Mouse (Mus musculus) liver, embryonic 11.5 days (tissue): ENCODE results near the gene Col12a1. TPM values are rescaled to one million over a fixed set of nuclear protein-coding genes. Genes with fewer than 3 reads are reported as not detected.

Experiments
- ATAC-seq: fragments of 200-750 bp; cut with Nextera tagmentation; replicated peaks from 2 replicates; pipeline ENCODE4 v1.8.0; 2017; ENCODE audit warnings: moderate number of reproducible peaks, mild to moderate bottlenecking, moderate TSS enrichment, moderate library complexity; ENCODE audit not compliant: low FRiP score
- DNase-seq: peaks from one replicate; pipeline ENCODE4 v3.0.0-alpha.2; 2017; ENCODE audit warnings: low spot score
- H3K27ac ChIP-seq: fragments of 300-500 bp; sonication (generic); 2 replicates; pipeline ENCODE4 v1.5.1; 2014; ENCODE audit warnings: mild to moderate bottlenecking, low read depth, low read length, control low read depth
- H3K27me3 ChIP-seq: fragments of 300-500 bp; sonication (generic); replicated peaks from 2 replicates; pipeline ENCODE4 v1.6.1; 2014; ENCODE audit warnings: low read length, mixed read lengths; ENCODE audit not compliant: control insufficient read depth, insufficient read depth
- H3K36me3 ChIP-seq: fragments of 300-500 bp; sonication (generic); 2 replicates; pipeline ENCODE4 v1.6.1; 2014; ENCODE audit warnings: mild to moderate bottlenecking, low read length, moderate library complexity, mixed read lengths; ENCODE audit not compliant: control insufficient read depth, insufficient read depth
- H3K4me1 ChIP-seq: fragments of 300-500 bp; sonication (generic); replicated peaks from 2 replicates; pipeline ENCODE4 v1.6.1; 2014; ENCODE audit warnings: low read length, mixed read lengths; ENCODE audit not compliant: control insufficient read depth, insufficient read depth
- H3K4me2 ChIP-seq: fragments of 300-500 bp; sonication (generic); 2 replicates; pipeline ENCODE4 v1.6.1; 2014; ENCODE audit warnings: mild to moderate bottlenecking, control low read depth, moderate library complexity
- H3K4me3 ChIP-seq: fragments of 300-500 bp; sonication (generic); 2 replicates; pipeline ENCODE4 v1.5.1; 2014; ENCODE audit warnings: low read depth, low read length, control low read depth
- H3K9ac ChIP-seq: fragments of 300-500 bp; sonication (generic); 2 replicates; pipeline ENCODE4 v1.6.1; 2014; ENCODE audit warnings: low read depth, low read length, control low read depth
- H3K9me3 ChIP-seq: fragments of 300-500 bp; sonication (generic); 2 replicates; pipeline ENCODE4 v1.6.1; 2016; ENCODE audit warnings: low read length, inconsistent platforms, mixed read lengths; ENCODE audit not compliant: control insufficient read depth
- WGBS: fragments of 180-500 bp; shearing (Covaris S2); extraction: QIAGEN DNeasy Blood & Tissue Kit; methylation state at CpG from one replicate; pipeline ENCODE4 v1.1.7; 2014; 5-methylcytosine and 5-hydroxymethylcytosine counted together
- polyA plus RNA-seq: library from polyadenylated mRNA; unstranded; fragments of >200 nt; fragmentation: Nextera tagmentation; extraction: Ambion mirVana; gene quantifications from 2 replicates; pipeline ENCODE4 v1.2.1, GENCODE M21; 2014

The Col12a1 gene
- polyA plus RNA-seq, 1 experiment from 2014 or later = 4.2 TPM

GRCm38 (mm10) chr9:79750709-79751108 lies 32.1 kb upstream of the Col12a1 start:
- no peaks in the 10 kb centered on the region for H3K9me3 ChIP-seq
- H3K9ac ChIP-seq = no peak overlapping the region
- peaks cover 11% of the 10 kb centered on the region for H3K36me3 ChIP-seq
- no peaks in the 10 kb centered on the region for H3K4me1 ChIP-seq
- H3K4me2 ChIP-seq = no peak overlapping the region
- WGBS = 70% methylated on average over 7 of the region's 7 CpGs
- DNase-seq (no peak), ATAC-seq (no peak)
- no peaks in the 10 kb centered on the region for H3K27me3 ChIP-seq
- no peak overlapping the region for H3K27ac ChIP-seq
- no peak overlapping the region for H3K4me3 ChIP-seq

GRCm38 (mm10) chr9:79745036-79745435 lies 26.4 kb upstream of the Col12a1 start:
- ATAC-seq (no peak), DNase-seq (no peak)
- Histone ChIP-seq H3K4me3 (no peak overlapping the region), H3K4me1 (no peaks in the 10 kb centered on the region), H3K9me3 (no peaks in the 10 kb centered on the region), H3K27ac (no peak overlapping the region), H3K9ac (no peak overlapping the region), H3K36me3 (no peaks in the 10 kb centered on the region), H3K27me3 (no peaks in the 10 kb centered on the region), H3K4me2 (no peak overlapping the region)
- WGBS = 69% methylated on average over 4 of the region's 4 CpGs

- H3K27ac ChIP-seq = no peak overlapping the region
- DNase-seq (no peak), ATAC-seq (no peak)
- no peaks in the 10 kb centered on the region for H3K27me3 ChIP-seq
- WGBS = 85% methylated on average over 6 of the region's 6 CpGs
- H3K9ac ChIP-seq = no peak overlapping the region
- no peak overlapping the region for H3K4me3 ChIP-seq
- H3K9me3 ChIP-seq = no peaks in the 10 kb centered on the region
- H3K4me2 ChIP-seq = no peak overlapping the region
- H3K36me3 ChIP-seq = no peaks in the 10 kb centered on the region
- H3K4me1 ChIP-seq = no peaks in the 10 kb centered on the region
Measured at GRCm38 (mm10) chr9:79735608-79736007, 17.0 kb upstream of the Col12a1 start.

- DNase-seq (no peak), ATAC-seq (no peak)
- H3K4me3 ChIP-seq = no peak overlapping the region
- 77% methylated on average over 5 of the region's 5 CpGs for WGBS
- H3K9ac ChIP-seq = no peak overlapping the region
- no peak overlapping the region for H3K27ac ChIP-seq
- H3K4me1 ChIP-seq = no peaks in the 10 kb centered on the region
- H3K4me2 ChIP-seq = no peak overlapping the region
- H3K9me3 ChIP-seq = no peaks in the 10 kb centered on the region
- H3K36me3 ChIP-seq = no peaks in the 10 kb centered on the region
- H3K27me3 ChIP-seq = no peaks in the 10 kb centered on the region
Measured at GRCm38 (mm10) chr9:79730301-79730700, 11.7 kb upstream of the Col12a1 start.

- DNase-seq = no peak
- ATAC-seq = no peak
- Histone ChIP-seq H3K9ac (no peak overlapping the region), H3K36me3 (no peaks in the 10 kb centered on the region), H3K27ac (no peak overlapping the region), H3K4me3 (no peak overlapping the region), H3K9me3 (no peaks in the 10 kb centered on the region), H3K4me2 (no peak overlapping the region), H3K27me3 (peaks cover 29% of the 10 kb centered on the region), H3K4me1 (0 out of 2 replicates have a peak, but pooled peaks cover 2% of the 10 kb centered on the region)
- 30% methylated on average over 5 of the region's 5 CpGs for WGBS
Measured at GRCm38 (mm10) chr9:79723090-79723489, 4.5 kb upstream of the Col12a1 start.

GRCm38 (mm10) chr9:79721056-79721455 lies 2.4 kb upstream of the Col12a1 start:
- no peak overlapping the region for H3K4me2 ChIP-seq
- no peak overlapping the region for H3K9ac ChIP-seq
- no peaks in the 10 kb centered on the region for H3K36me3 ChIP-seq
- DNase-seq (no peak), ATAC-seq (no peak)
- 10% methylated on average over 9 of the region's 9 CpGs for WGBS
- H3K27ac ChIP-seq = no peak overlapping the region
- H3K4me3 ChIP-seq = no peak overlapping the region
- peaks cover 39% of the 10 kb centered on the region for H3K27me3 ChIP-seq
- 0 out of 2 replicates have a peak, but pooled peaks cover 4% of the 10 kb centered on the region for H3K4me1 ChIP-seq
- no peaks in the 10 kb centered on the region for H3K9me3 ChIP-seq

DNA sequence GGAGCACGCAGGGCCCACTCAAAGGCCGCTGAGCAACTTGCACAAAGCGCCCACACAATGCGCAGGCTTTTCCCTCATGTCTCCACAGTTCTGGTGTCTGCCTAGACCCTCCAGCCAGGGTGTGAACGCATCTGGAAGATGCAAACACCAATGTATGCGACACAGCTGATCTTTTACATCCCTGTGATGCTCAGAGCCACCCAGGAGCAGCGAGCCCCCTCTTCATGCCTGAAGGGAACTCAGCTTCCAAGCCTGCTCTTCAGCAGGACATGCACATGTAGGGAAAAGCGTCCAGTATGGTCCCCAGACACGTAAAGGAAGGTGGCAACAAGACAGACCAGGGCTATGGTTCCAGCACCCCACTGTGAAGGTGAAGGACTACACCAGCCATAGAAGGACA lies 1.5 kb upstream of the Col12a1 start:
- no peak overlapping the region for H3K4me3 ChIP-seq
- no peak overlapping the region for H3K4me2 ChIP-seq
- no peak overlapping the region for H3K9ac ChIP-seq
- no peaks in the 10 kb centered on the region for H3K9me3 ChIP-seq
- 28% methylated on average over 9 of the region's 9 CpGs for WGBS
- no peaks in the 10 kb centered on the region for H3K36me3 ChIP-seq
- no peak overlapping the region for H3K27ac ChIP-seq
- H3K4me1 ChIP-seq = 0 out of 2 replicates have a peak, but pooled peaks cover 4% of the 10 kb centered on the region
- H3K27me3 ChIP-seq = peaks cover 39% of the 10 kb centered on the region
- ATAC-seq = no peak
- no peak for DNase-seq

- H3K27me3 ChIP-seq = peaks cover 43% of the 10 kb centered on the region
- no peaks in the 10 kb centered on the region for H3K9me3 ChIP-seq
- peak overlapping the region; percentile 68 for H3K4me2 ChIP-seq
- H3K27ac ChIP-seq = no peak overlapping the region
- H3K36me3 ChIP-seq = no peaks in the 10 kb centered on the region
- 3% methylated on average over 28 of the region's 28 CpGs for WGBS
- DNase-seq = no peak
- H3K4me3 ChIP-seq = peak overlapping the region; percentile 46
- H3K9ac ChIP-seq = no peak overlapping the region
- H3K4me1 ChIP-seq = 0 out of 2 replicates have a peak, but pooled peaks cover 4% of the 10 kb centered on the region
- no peak for ATAC-seq
Measured at GRCm38 (mm10) chr9:79719451-79719850, 820 bp upstream of the Col12a1 start.

- Histone ChIP-seq H3K9me3 (no peaks in the 10 kb centered on the region), H3K4me2 (peak overlapping the region; percentile 68), H3K27me3 (peaks cover 43% of the 10 kb centered on the region), H3K4me3 (peak overlapping the region; percentile 46), H3K36me3 (no peaks in the 10 kb centered on the region), H3K4me1 (0 out of 2 replicates have a peak, but pooled peaks cover 4% of the 10 kb centered on the region), H3K27ac (no peak overlapping the region), H3K9ac (0 out of 2 replicates have a peak overlapping the region, but pooled peaks have one; percentile 15)
- no peak for ATAC-seq
- DNase-seq = peak; percentile 41
- WGBS = 2% methylated on average over 22 of the region's 22 CpGs
Measured at GRCm38 (mm10) chr9:79717836-79718475, 675 bp downstream of the Col12a1 start.
